Mouse (Mus musculus) layer of hippocampus, adult 18-20 months (tissue): Measurements from ENCODE around the gene Ppard. TPM values are rescaled to one million over a fixed set of nuclear protein-coding genes. Genes with fewer than 3 reads are reported as not detected.

Source experiments
- DNase-seq, 2 experiments: peaks; one replicate each; pipeline ENCODE4 v3.0.0; 2022; ENCODE audit warnings: low spot score in 2 of 2
- total RNA-seq, 2 experiments: library from RNA; stranded (reverse); gene quantifications; 2 replicates each; pipeline ENCODE4 v1.2.3; 2021

Ppard gene
- total RNA-seq, 2 experiments from 2014 or later: 22.5 to 26.0 TPM

- no peak for DNase-seq
Measured at GRCm38 (mm10) chr17:28254804-28255203, 22.3 kb downstream of the Ppard start.

DNA sequence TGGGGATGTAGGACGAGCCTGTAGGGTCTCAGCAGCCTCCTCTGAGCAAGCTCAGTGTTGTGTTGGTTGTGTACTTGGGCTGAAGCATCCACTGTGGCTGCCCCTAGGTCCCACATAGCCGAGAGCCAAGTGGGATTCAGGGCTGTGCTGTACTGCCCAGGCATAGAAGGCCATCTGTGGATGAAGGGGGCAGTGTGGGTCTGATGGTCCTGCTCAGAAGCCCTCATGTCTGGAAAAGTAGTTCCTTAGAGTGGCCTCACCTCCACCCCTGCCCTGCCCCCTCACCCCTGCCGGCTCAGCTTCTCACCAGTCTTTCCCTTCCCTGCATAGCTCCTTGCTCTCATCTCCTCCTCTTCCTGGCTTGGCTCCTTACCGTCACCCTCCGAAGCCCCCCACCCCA, 23.2 kb downstream of the Ppard start:
- no peak for DNase-seq

- DNase-seq: peak in 1 of 2 experiments; percentile 35
Measured at GRCm38 (mm10) chr17:28256651-28257328, 24.3 kb downstream of the Ppard start.

DNA sequence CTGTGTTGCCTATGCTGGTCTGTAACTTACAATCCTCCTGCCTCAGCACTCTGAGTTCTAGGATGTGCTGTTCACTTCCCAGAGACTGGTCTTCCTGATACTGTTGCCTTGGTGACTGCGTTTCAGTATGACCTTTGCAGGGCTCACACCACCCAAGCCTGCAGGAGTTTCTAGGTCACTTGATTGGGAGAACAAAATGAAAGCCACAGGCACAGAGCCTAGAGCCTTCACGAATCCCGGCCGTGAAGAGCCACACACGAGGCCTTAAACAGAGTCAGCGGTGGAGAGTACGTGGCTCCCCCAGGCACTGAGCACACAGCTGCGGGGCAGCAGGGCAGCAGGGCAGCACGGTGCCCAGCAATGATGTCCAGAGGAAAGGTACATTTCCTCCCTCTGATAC, 25.8 kb downstream of the Ppard start:
- DNase-seq: no peak

DNA sequence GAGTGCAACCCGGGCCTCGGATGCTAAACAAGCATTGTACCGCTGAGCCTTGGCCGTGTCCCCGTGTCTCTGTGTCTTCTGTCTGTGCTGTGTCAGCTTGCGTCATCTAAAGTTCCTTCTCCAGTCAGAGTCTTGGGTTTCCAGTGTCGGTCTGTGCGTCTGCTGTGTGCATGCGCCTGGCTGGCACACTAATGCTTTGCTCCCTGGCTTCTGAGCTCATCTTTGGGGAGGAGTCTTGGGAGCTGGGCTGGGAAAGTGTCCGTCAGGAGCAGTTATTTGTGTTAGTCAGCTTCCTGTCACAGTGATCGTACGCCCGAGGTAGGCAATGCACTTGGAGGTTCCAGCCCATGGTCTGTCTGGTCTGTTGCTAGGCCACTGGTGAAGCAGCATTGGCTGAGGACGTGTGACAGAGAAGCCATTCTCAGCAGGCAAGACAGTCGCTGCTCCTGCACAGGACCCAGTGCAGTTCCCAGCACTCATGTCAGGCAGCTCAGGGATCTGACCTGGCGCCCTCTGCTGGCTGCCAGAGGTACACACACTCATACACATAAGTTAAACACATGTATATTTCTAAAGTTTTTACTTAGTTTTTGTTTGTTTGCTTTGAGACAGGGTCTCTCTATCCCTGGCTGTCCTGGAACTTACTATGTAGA, 27.5 kb downstream of the Ppard start:
- DNase-seq: no peak

- DNase-seq: no peak
Measured at GRCm38 (mm10) chr17:28260543-28260909, 28.0 kb downstream of the Ppard start.

- DNase-seq: no peak
Measured at GRCm38 (mm10) chr17:28261795-28262194, 29.3 kb downstream of the Ppard start.

- DNase-seq: peak; percentile 43 to 62
Measured at GRCm38 (mm10) chr17:28263181-28263894, 30.8 kb downstream of the Ppard start.

- no peak for DNase-seq
Measured at GRCm38 (mm10) chr17:28267251-28267650, 34.8 kb downstream of the Ppard start.

GRCm38 (mm10) chr17:28270165-28270564, 37.7 kb downstream of the Ppard start:
- no peak for DNase-seq

GRCm38 (mm10) chr17:28271537-28272266, 39.2 kb downstream of the Ppard start:
- no peak for DNase-seq

DNA sequence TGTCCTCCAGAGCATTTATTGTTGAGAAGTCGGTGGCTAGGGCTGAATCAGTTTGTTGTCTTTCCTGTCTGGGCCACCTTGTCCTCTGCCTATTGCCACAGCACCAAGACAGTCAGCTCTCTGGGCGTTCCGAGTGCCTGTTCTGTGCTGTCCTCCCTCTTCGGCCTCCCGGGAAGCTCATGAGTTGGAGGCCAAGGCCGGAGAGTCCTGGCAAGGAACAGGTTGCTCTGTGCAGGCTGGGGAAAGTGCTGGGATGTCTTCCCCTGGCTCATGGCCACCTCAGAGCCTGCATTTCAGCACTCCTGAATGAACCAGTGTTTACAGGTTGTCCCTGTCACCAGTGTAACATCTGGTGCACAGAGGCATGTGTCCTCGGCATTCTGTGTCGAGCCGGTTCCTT, 39.8 kb downstream of the Ppard start:
- no peak for DNase-seq

DNA sequence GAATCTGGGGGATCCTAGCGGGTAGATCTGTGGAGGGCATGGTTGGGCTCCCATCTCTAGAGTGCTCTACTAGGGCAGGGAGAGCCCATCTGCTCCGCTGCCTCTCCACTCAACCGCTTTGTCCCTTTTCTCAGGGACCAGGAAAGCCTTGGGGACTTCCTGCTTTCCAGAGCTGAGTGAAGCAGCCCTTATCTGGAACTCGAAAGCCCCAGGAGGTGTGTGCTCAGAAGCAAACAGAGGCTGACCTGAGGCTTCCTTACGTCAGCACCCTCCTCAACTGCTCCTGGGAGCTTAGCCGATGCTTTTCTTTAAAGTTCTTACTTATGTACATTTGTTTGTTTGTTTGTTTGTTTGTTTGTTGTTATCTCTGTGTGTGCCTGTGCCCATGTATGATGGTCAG, 40.3 kb downstream of the Ppard start:
- DNase-seq: no peak

GRCm38 (mm10) chr17:28274739-28275138, 42.2 kb downstream of the Ppard start:
- DNase-seq: no peak

- no peak for DNase-seq
Measured at GRCm38 (mm10) chr17:28277226-28277625, 44.7 kb downstream of the Ppard start.

DNA sequence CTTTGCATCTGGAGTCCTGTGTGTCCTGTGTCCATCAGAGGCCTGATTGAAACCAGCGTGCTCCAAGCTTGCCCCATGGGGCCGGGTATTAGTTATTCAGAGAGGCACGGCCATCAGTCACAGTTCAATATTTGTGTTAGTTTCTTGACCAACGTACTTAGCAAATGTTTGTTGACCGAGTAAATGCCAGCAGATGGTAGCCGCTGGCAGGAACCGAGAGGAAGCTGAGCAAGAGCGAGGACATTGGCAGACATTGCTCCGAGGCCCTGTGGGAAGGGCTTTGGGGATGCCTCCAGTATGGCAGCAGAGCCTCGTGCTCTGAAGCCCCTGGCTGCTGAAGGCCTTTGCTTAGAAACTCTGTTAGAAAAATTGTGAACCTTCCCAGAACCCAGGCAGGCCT, 45.2 kb downstream of the Ppard start:
- DNase-seq: no peak

GRCm38 (mm10) chr17:28278156-28278555, 45.7 kb downstream of the Ppard start:
- DNase-seq: no peak

DNA sequence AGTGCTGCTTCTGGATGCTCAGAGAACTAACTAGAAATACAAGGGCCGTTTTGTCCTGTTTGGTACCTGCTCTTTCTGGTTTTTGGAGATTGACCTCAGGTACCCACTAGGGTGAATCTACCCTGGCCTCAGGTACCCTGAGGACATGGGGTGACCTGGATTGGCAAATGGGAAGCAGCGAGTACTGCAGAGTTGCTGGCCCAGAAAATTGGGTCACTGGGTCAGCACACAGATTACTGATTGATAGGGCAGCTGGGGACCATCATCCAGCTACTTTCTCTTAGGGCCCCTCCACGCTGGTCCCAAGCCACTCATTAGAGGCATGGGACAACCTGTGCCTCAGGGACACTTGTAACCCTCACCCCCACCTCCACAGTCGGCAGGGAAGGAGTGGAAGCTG, 46.7 kb downstream of the Ppard start:
- no peak for DNase-seq

GRCm38 (mm10) chr17:28279780-28280422, 47.4 kb downstream of the Ppard start:
- DNase-seq: no peak

GRCm38 (mm10) chr17:28280423-28280800, 47.9 kb downstream of the Ppard start:
- no peak for DNase-seq

- no peak for DNase-seq
Measured at GRCm38 (mm10) chr17:28280831-28281377, 48.4 kb downstream of the Ppard start.
